Mouse (Mus musculus): ENCODE measurements around the gene Gm19426. TPM values are rescaled to one million over a fixed set of nuclear protein-coding genes. Genes with fewer than 3 reads are reported as not detected.

Gm19426 gene
- polyA plus RNA-seq, 1 experiment from 2014 or later: 6.7 TPM

DNA sequence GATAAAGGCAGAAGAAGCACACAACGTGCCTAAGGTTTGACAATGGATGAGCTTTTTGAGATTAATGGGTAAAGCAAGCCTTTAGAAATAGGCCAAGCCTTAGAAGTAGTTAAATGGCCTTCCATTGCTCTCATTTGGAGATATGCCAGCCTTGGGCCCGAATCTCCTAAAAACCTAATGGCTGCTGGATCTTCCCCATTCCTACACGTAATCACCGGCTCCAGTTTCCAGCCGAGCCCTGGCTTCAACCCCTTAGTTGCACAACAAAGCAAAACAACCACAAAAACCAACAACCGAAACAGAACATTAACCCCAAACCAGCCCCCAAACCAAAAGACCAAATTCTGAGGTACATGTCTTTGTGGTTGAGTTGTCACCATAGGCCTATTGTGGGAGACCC lies 32.2 kb upstream of the Gm19426 start:
- 65% methylated on average over 6 of the region's 6 CpGs for WGBS
- Histone ChIP-seq H3K36me3 (ENCODE audit: control insufficient read depth, insufficient read depth, low read length) (no peaks in the 10 kb centered on the region), H3K4me2 (ENCODE audit: low read length) (no peak overlapping the region), H3K27me3 (replicated peaks; ENCODE audit: control insufficient read depth, insufficient read depth, low read length) (no peaks in the 10 kb centered on the region), H3K27ac (ENCODE audit: low read depth, low read length) (no peak overlapping the region), H3K9ac (ENCODE audit: low read depth, low read length) (no peak overlapping the region), H3K9me3 (ENCODE audit: control insufficient read depth, low read length) (no peaks in the 10 kb centered on the region), H3K4me1 (ENCODE audit: control insufficient read depth, insufficient read depth, low read depth, low read length) (peaks cover 5% of the 10 kb centered on the region), H3K4me3 (ENCODE audit: low read length) (no peak overlapping the region)
- ATAC-seq: no peak

DNA sequence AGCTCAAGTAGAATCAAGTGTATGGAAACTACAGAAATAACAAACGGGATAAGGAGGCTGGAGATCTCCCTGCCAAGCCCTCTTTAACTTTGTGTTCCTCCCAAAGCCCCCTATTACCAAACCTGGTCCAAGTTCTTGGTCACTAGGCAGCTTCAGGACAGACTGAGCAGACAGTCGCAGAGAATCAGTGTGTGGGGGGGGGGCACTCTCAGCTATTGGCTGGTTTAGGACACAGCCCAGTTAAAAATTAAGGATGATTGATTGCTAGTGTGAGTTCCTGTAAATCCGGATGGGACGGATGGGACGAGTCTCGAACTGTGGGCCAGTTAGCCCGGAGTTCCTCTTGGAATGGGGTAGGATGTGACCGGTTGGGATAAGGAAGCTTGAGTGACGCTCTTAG lies 31.8 kb upstream of the Gm19426 start, which contains the start of gene Serping1:
Serping1 (minus strand) TSS at position 204 of the 400 bp plus-strand sequence.
- peaks cover 5% of the 10 kb centered on the region for H3K4me1 ChIP-seq (ENCODE audit: control insufficient read depth, insufficient read depth, low read depth, low read length)
- ATAC-seq: 0 out of 2 replicates have a peak, but pooled peaks have one; percentile 29
- H3K4me2 ChIP-seq (ENCODE audit: low read length): peak within 1 kb of the TSS; percentile 65
- peak within 1 kb of the TSS; percentile 55; the same call in 1 of the 2 replicates for H3K27ac ChIP-seq (ENCODE audit: low read depth, low read length)
- peak within 1 kb of the TSS; percentile 65 for H3K9ac ChIP-seq (ENCODE audit: low read depth, low read length)
- no peaks in the 10 kb centered on the region for H3K36me3 ChIP-seq (ENCODE audit: control insufficient read depth, insufficient read depth, low read length)
- no peaks in the 10 kb centered on the region for H3K27me3 ChIP-seq (replicated peaks; ENCODE audit: control insufficient read depth, insufficient read depth, low read length)
- 50% methylated on average over 9 of the region's 9 CpGs for WGBS
- no peaks in the 10 kb centered on the region for H3K9me3 ChIP-seq (ENCODE audit: control insufficient read depth, low read length)
- H3K4me3 ChIP-seq (ENCODE audit: low read length): peak within 1 kb of the TSS; percentile 31

DNA sequence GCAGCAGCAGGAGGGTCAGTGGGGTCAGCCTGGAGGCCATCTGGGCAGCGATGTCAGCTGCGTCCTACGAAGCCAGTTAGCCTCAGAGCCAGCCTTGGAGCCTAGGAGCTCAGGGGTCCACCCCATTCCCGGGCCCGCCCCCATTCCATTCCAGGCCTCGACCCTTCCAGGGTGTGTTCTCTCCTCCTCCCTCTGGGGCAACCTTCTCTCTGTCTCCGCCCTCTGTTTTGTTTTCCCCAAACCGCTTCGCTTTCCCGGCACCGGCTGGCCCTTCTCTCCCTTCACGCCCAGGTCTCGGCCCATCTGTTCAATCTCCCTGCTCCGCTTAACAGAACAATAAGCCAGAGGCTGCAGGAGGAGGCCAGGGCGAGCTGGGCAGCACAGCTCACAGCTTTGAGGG lies 31.3 kb upstream of the Gm19426 start:
- Histone ChIP-seq H3K9ac (ENCODE audit: low read depth, low read length) (peak overlapping the region; percentile 65), H3K9me3 (ENCODE audit: control insufficient read depth, low read length) (no peaks in the 10 kb centered on the region), H3K27ac (ENCODE audit: low read depth, low read length) (peak overlapping the region; percentile 37; the same call in 1 of the 2 replicates), H3K4me3 (ENCODE audit: low read length) (peak overlapping the region; percentile 31), H3K4me1 (ENCODE audit: control insufficient read depth, insufficient read depth, low read depth, low read length) (peaks cover 5% of the 10 kb centered on the region), H3K27me3 (replicated peaks; ENCODE audit: control insufficient read depth, insufficient read depth, low read length) (no peaks in the 10 kb centered on the region), H3K36me3 (ENCODE audit: control insufficient read depth, insufficient read depth, low read length) (no peaks in the 10 kb centered on the region), H3K4me2 (ENCODE audit: low read length) (peak overlapping the region; percentile 65)
- 2% methylated on average over 15 of the region's 15 CpGs for WGBS
- peak; percentile 90 for ATAC-seq

DNA sequence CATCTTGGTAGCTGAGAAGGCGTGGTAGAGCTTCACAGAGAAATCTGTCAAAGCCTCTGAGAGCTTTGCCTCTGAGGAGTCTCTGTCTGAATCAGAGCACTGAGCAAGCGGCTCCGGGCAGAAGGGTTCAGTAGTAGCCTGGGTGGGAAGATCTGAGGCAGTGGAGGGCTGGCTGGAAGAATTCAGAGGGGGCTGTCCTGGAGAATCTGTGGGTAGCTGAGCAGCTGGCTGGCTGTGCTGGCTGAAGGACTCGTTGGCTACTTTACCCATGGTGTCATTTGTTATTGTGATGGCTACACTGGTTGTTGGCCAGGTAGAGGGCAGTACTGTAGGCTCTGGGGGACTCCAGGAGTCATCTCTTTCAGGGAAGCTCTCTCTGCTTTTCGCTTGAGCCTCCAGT lies 29.7 kb upstream of the Gm19426 start:
- no peaks in the 10 kb centered on the region for H3K36me3 ChIP-seq (ENCODE audit: control insufficient read depth, insufficient read depth, low read length)
- H3K9ac ChIP-seq (ENCODE audit: low read depth, low read length): no peak overlapping the region
- H3K27ac ChIP-seq (ENCODE audit: low read depth, low read length): no peak overlapping the region
- 83% methylated on average over 5 of the region's 5 CpGs for WGBS
- H3K4me1 ChIP-seq (ENCODE audit: control insufficient read depth, insufficient read depth, low read depth, low read length): peaks cover 5% of the 10 kb centered on the region
- H3K9me3 ChIP-seq (ENCODE audit: control insufficient read depth, low read length): no peaks in the 10 kb centered on the region
- no peak overlapping the region for H3K4me3 ChIP-seq (ENCODE audit: low read length)
- H3K4me2 ChIP-seq (ENCODE audit: low read length): no peak overlapping the region
- ATAC-seq: no peak
- no peaks in the 10 kb centered on the region for H3K27me3 ChIP-seq (replicated peaks; ENCODE audit: control insufficient read depth, insufficient read depth, low read length)

DNA sequence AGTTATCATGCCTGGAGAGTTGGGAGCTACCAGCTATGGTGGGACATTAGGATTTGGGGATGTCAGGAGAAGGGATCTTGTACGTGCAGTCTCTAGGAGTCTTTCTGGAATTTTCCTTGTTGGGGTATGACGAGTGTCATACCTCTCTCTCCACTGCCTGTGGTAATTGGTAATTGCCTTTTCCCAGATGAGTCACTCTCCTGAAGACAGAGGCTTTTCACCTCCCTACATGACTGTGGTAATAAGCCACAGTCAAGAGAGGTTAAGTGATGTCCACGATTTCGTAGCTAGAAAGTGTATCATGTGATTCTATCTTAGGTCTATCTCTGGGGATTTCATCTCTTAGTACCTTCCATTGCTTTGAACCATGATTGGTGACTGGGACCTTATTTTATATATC lies 29.0 kb upstream of the Gm19426 start:
- Histone ChIP-seq H3K27ac (ENCODE audit: low read depth, low read length) (no peak overlapping the region), H3K4me1 (ENCODE audit: control insufficient read depth, insufficient read depth, low read depth, low read length) (peaks cover 5% of the 10 kb centered on the region), H3K9me3 (ENCODE audit: control insufficient read depth, low read length) (no peaks in the 10 kb centered on the region), H3K36me3 (ENCODE audit: control insufficient read depth, insufficient read depth, low read length) (no peaks in the 10 kb centered on the region), H3K27me3 (replicated peaks; ENCODE audit: control insufficient read depth, insufficient read depth, low read length) (no peaks in the 10 kb centered on the region), H3K9ac (ENCODE audit: low read depth, low read length) (no peak overlapping the region), H3K4me3 (ENCODE audit: low read length) (no peak overlapping the region), H3K4me2 (ENCODE audit: low read length) (no peak overlapping the region)
- WGBS: 91% methylated on average over 4 of the region's 4 CpGs
- no peak for ATAC-seq

DNA sequence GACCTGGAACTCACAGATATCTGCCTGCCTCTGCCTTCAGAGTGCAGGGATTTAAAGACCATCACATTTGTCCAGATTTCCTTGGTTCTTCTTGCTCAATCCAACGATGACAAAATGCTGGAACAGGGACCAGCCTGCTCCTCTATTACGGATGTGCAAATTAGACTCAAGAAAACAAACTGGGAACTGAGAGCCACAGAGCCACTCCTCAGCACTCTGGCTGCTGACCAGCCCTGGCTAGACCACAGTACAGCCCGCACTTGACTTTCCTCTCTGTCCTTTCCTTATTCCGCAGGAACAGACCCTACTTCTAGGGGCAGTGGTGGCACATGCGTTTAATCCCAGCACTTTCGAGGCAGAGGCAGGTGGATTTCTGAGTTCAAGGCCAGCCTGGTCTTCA lies 27.0 kb upstream of the Gm19426 start:
- H3K4me1 ChIP-seq (ENCODE audit: control insufficient read depth, insufficient read depth, low read depth, low read length): peaks cover 5% of the 10 kb centered on the region
- H3K36me3 ChIP-seq (ENCODE audit: control insufficient read depth, insufficient read depth, low read length): no peaks in the 10 kb centered on the region
- H3K9ac ChIP-seq (ENCODE audit: low read depth, low read length): no peak overlapping the region
- WGBS: 82% methylated on average over 6 of the region's 6 CpGs
- no peak overlapping the region for H3K4me3 ChIP-seq (ENCODE audit: low read length)
- no peak for ATAC-seq
- no peaks in the 10 kb centered on the region for H3K27me3 ChIP-seq (replicated peaks; ENCODE audit: control insufficient read depth, insufficient read depth, low read length)
- no peak overlapping the region for H3K4me2 ChIP-seq (ENCODE audit: low read length)
- no peaks in the 10 kb centered on the region for H3K9me3 ChIP-seq (ENCODE audit: control insufficient read depth, low read length)
- no peak overlapping the region for H3K27ac ChIP-seq (ENCODE audit: low read depth, low read length)

GRCm38 (mm10) chr2:84762818-84763217 lies 19.4 kb upstream of the Gm19426 start:
- H3K9me3 ChIP-seq (ENCODE audit: control insufficient read depth, low read length): no peaks in the 10 kb centered on the region
- no peaks in the 10 kb centered on the region for H3K27me3 ChIP-seq (replicated peaks; ENCODE audit: control insufficient read depth, insufficient read depth, low read length)
- H3K9ac ChIP-seq (ENCODE audit: low read depth, low read length): no peak overlapping the region
- no peaks in the 10 kb centered on the region for H3K36me3 ChIP-seq (ENCODE audit: control insufficient read depth, insufficient read depth, low read length)
- H3K4me3 ChIP-seq (ENCODE audit: low read length): no peak overlapping the region
- 47% methylated on average over 1 of the region's 1 CpGs for WGBS
- H3K4me1 ChIP-seq (ENCODE audit: control insufficient read depth, insufficient read depth, low read depth, low read length): no peaks in the 10 kb centered on the region
- ATAC-seq: no peak
- H3K27ac ChIP-seq (ENCODE audit: low read depth, low read length): no peak overlapping the region
- H3K4me2 ChIP-seq (ENCODE audit: low read length): no peak overlapping the region

- H3K27ac ChIP-seq (ENCODE audit: low read depth, low read length): no peak overlapping the region
- H3K9me3 ChIP-seq (ENCODE audit: control insufficient read depth, low read length): no peaks in the 10 kb centered on the region
- no peaks in the 10 kb centered on the region for H3K36me3 ChIP-seq (ENCODE audit: control insufficient read depth, insufficient read depth, low read length)
- H3K27me3 ChIP-seq (replicated peaks; ENCODE audit: control insufficient read depth, insufficient read depth, low read length): no peaks in the 10 kb centered on the region
- no peak overlapping the region for H3K9ac ChIP-seq (ENCODE audit: low read depth, low read length)
- no peak overlapping the region for H3K4me3 ChIP-seq (ENCODE audit: low read length)
- 51% methylated on average over 4 of the region's 4 CpGs for WGBS
- no peak overlapping the region for H3K4me2 ChIP-seq (ENCODE audit: low read length)
- no peak for ATAC-seq
- H3K4me1 ChIP-seq (ENCODE audit: control insufficient read depth, insufficient read depth, low read depth, low read length): no peaks in the 10 kb centered on the region
These were observed 18.8 kb upstream of the Gm19426 start for GRCm38 (mm10) chr2:84762295-84762694.

- Histone ChIP-seq H3K4me1 (ENCODE audit: control insufficient read depth, insufficient read depth, low read depth, low read length) (no peaks in the 10 kb centered on the region), H3K36me3 (ENCODE audit: control insufficient read depth, insufficient read depth, low read length) (no peaks in the 10 kb centered on the region), H3K27ac (ENCODE audit: low read depth, low read length) (no peak overlapping the region), H3K4me2 (ENCODE audit: low read length) (no peak overlapping the region), H3K9ac (ENCODE audit: low read depth, low read length) (no peak overlapping the region), H3K9me3 (ENCODE audit: control insufficient read depth, low read length) (no peaks in the 10 kb centered on the region), H3K4me3 (ENCODE audit: low read length) (no peak overlapping the region), H3K27me3 (replicated peaks; ENCODE audit: control insufficient read depth, insufficient read depth, low read length) (no peaks in the 10 kb centered on the region)
- no peak for ATAC-seq
- 94% methylated on average over 1 of the region's 1 CpGs for WGBS
These were observed 18.4 kb upstream of the Gm19426 start for GRCm38 (mm10) chr2:84761840-84762239.

- 85% methylated on average over 3 of the region's 3 CpGs for WGBS
- H3K4me1 ChIP-seq (ENCODE audit: control insufficient read depth, insufficient read depth, low read depth, low read length): no peaks in the 10 kb centered on the region
- H3K4me3 ChIP-seq (ENCODE audit: low read length): no peak overlapping the region
- no peak overlapping the region for H3K27ac ChIP-seq (ENCODE audit: low read depth, low read length)
- no peak for ATAC-seq
- no peak overlapping the region for H3K9ac ChIP-seq (ENCODE audit: low read depth, low read length)
- no peaks in the 10 kb centered on the region for H3K36me3 ChIP-seq (ENCODE audit: control insufficient read depth, insufficient read depth, low read length)
- H3K9me3 ChIP-seq (ENCODE audit: control insufficient read depth, low read length): no peaks in the 10 kb centered on the region
- H3K27me3 ChIP-seq (replicated peaks; ENCODE audit: control insufficient read depth, insufficient read depth, low read length): no peaks in the 10 kb centered on the region
- no peak overlapping the region for H3K4me2 ChIP-seq (ENCODE audit: low read length)
These were observed 17.9 kb upstream of the Gm19426 start for GRCm38 (mm10) chr2:84761309-84761708.
